Mouse (Mus musculus): ENCODE results near the gene Gpr37.

- TF ChIP-seq CTCF (IDR thresholded peaks at IDR 0.05; ENCODE audit: extremely low read depth, insufficient read depth, low read length) = no peak
- no peak; the same call in 1 of the 2 replicates for TF ChIP-seq POLR2A (IDR thresholded peaks at IDR 0.05; ENCODE audit: extremely low read depth, insufficient read depth, low read length)
These were observed 827 bp downstream of the Gpr37 start for GRCm38 (mm10) chr6:25689520-25690283.
